Mouse (Mus musculus) midbrain, embryonic 16.5 days (tissue): Measurements from ENCODE around the gene Opa3. TPM values are rescaled to one million over a fixed set of nuclear protein-coding genes. Genes with fewer than 3 reads are reported as not detected.

ENCODE experiments used
- ATAC-seq: fragments of 200-750 bp; cut with Nextera tagmentation; 2 replicates; pipeline ENCODE4 v1.8.0; 2017; ENCODE audit warnings: moderate TSS enrichment
- H3K27ac ChIP-seq: fragments of 300-500 bp; sonication (generic); 2 replicates; pipeline ENCODE4 v1.5.1; 2014; ENCODE audit warnings: mild to moderate bottlenecking, low read length, mixed read lengths
- H3K27me3 ChIP-seq: fragments of 300-500 bp; sonication (generic); 2 replicates; pipeline ENCODE4 v1.6.1; 2014; ENCODE audit warnings: low read depth, low read length, mixed read lengths; ENCODE audit not compliant: control insufficient read depth, insufficient read depth
- H3K36me3 ChIP-seq: fragments of 300-500 bp; sonication (generic); 2 replicates; pipeline ENCODE4 v1.6.1; 2014; ENCODE audit warnings: mild to moderate bottlenecking, low read length, moderate library complexity, mixed read lengths; ENCODE audit not compliant: control insufficient read depth, insufficient read depth
- H3K4me1 ChIP-seq: fragments of 300-500 bp; sonication (generic); 2 replicates; pipeline ENCODE4 v1.6.1; 2014; ENCODE audit warnings: mild to moderate bottlenecking, low read length, mixed read lengths; ENCODE audit not compliant: control insufficient read depth, insufficient read depth
- H3K4me2 ChIP-seq: fragments of 300-500 bp; sonication (generic); 2 replicates; pipeline ENCODE4 v1.6.1; 2014; ENCODE audit warnings: mild to moderate bottlenecking, low read length, mixed read lengths
- H3K4me3 ChIP-seq: fragments of 300-500 bp; sonication (generic); 2 replicates; pipeline ENCODE4 v1.5.1; 2014; ENCODE audit warnings: low read depth, mild to moderate bottlenecking, low read length, moderate library complexity, mixed read lengths
- H3K9ac ChIP-seq: fragments of 300-500 bp; sonication (generic); 2 replicates; pipeline ENCODE4 v1.6.1; 2014; ENCODE audit warnings: low read depth, low read length, mixed read lengths
- H3K9me3 ChIP-seq: fragments of 300-500 bp; sonication (generic); replicated peaks from 2 replicates; pipeline ENCODE4 v1.6.1; 2014; ENCODE audit warnings: mild to moderate bottlenecking, low read length, mixed read lengths; ENCODE audit not compliant: control insufficient read depth, poor library complexity, severe bottlenecking
- WGBS: fragments of 180-500 bp; shearing (Covaris S2); extraction: QIAGEN DNeasy Blood & Tissue Kit; methylation state at CpG from one replicate; pipeline ENCODE4 v1.1.7; 2014; 5-methylcytosine and 5-hydroxymethylcytosine counted together
- polyA plus RNA-seq: library from polyadenylated mRNA; unstranded; fragments of >200 nt; fragmentation: Nextera tagmentation; extraction: Ambion mirVana; gene quantifications from 2 replicates; pipeline ENCODE4 v1.2.1, GENCODE M21; 2015

Gene Opa3
- polyA plus RNA-seq, 1 experiment from 2014 or later, result 36.5 TPM

DNA sequence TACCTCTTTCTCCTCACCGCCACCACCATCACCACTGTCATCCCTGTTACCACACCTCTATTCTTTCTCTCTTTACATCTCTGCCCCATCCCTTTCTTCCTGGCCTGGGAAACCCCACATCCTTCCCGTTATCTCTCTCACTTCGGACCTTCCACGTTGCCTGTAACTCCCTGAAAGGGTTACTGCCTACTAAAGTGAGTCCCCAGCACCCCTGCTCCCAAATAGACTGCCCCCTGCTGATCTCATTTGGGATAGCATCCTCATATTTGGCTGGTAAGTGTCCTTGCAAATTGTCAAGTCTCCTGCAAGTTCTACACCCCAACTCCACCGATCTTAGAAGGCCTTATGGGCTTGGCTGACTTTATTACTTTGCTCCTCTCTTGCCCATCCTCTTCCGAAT lies 31.5 kb upstream of the Opa3 start:
- H3K4me3 ChIP-seq, result no peak overlapping the region
- no peaks in the 10 kb centered on the region for H3K4me1 ChIP-seq
- H3K36me3 ChIP-seq, result peaks cover 43% of the 10 kb centered on the region
- 0 out of 2 replicates have a peak, but pooled peaks cover 2% of the 10 kb centered on the region for H3K9me3 ChIP-seq
- no peak overlapping the region for H3K27ac ChIP-seq
- no peak overlapping the region for H3K4me2 ChIP-seq
- no peak for ATAC-seq
- H3K9ac ChIP-seq, result no peak overlapping the region
- WGBS, result 70% methylated on average over 6 of the region's 6 CpGs
- no peaks in the 10 kb centered on the region for H3K27me3 ChIP-seq

DNA sequence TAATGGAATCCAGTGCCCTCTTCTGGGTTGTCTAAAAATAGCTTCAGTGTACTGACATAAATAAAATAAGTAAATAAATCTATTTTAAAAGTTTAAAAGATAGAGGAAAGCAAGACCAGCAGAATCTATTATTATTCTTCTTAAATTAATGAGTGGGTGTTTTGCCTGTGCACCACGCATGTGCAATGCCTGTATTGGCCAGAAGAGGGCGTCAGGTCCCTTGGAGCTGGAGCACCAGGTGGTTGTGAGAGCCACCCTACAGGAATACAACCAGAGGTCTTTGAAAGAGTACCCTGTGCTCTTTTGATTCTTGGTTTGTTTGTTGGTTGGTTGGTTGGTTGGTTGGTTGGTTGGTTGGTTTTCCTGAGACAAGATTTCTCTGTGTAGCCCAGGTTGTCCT lies 30.1 kb upstream of the Opa3 start:
- no peak for ATAC-seq
- peaks cover 39% of the 10 kb centered on the region for H3K36me3 ChIP-seq
- WGBS, result 21% methylated on average over 2 of the region's 2 CpGs
- no peak overlapping the region for H3K9ac ChIP-seq
- H3K9me3 ChIP-seq, result 0 out of 2 replicates have a peak, but pooled peaks cover 2% of the 10 kb centered on the region
- H3K27ac ChIP-seq, result no peak overlapping the region
- no peaks in the 10 kb centered on the region for H3K27me3 ChIP-seq
- no peak overlapping the region for H3K4me2 ChIP-seq
- H3K4me1 ChIP-seq, result no peaks in the 10 kb centered on the region
- H3K4me3 ChIP-seq, result no peak overlapping the region

DNA sequence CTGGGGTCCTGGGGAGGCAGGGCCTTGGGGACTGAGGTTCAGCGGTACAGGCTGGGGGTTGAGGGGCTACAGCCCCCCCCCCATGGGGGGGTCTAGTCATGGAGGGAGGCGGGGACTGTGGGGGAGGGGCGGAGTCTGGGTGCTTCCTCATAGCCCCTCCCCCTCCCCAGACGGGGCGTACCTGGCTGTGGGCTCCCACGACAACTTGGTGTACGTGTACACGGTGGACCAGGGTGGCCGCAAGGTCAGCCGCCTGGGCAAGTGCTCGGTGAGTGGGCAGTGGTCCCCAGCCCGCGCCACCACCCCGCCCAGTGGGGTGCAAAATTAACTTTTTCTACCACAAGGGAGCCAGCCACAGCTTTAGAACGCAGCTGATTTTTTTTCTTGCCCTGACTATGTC lies 26.5 kb upstream of the Opa3 start:
- H3K9me3 ChIP-seq, result no peaks in the 10 kb centered on the region
- H3K27ac ChIP-seq, result no peak overlapping the region
- no peak overlapping the region for H3K4me2 ChIP-seq
- no peak overlapping the region for H3K9ac ChIP-seq
- H3K4me3 ChIP-seq, result no peak overlapping the region
- no peaks in the 10 kb centered on the region for H3K4me1 ChIP-seq
- 0 out of 2 replicates have a peak, but pooled peaks have one; percentile 50 for ATAC-seq
- WGBS, result 75% methylated on average over 13 of the region's 15 CpGs
- no peaks in the 10 kb centered on the region for H3K27me3 ChIP-seq
- H3K36me3 ChIP-seq, result peaks cover 29% of the 10 kb centered on the region

DNA sequence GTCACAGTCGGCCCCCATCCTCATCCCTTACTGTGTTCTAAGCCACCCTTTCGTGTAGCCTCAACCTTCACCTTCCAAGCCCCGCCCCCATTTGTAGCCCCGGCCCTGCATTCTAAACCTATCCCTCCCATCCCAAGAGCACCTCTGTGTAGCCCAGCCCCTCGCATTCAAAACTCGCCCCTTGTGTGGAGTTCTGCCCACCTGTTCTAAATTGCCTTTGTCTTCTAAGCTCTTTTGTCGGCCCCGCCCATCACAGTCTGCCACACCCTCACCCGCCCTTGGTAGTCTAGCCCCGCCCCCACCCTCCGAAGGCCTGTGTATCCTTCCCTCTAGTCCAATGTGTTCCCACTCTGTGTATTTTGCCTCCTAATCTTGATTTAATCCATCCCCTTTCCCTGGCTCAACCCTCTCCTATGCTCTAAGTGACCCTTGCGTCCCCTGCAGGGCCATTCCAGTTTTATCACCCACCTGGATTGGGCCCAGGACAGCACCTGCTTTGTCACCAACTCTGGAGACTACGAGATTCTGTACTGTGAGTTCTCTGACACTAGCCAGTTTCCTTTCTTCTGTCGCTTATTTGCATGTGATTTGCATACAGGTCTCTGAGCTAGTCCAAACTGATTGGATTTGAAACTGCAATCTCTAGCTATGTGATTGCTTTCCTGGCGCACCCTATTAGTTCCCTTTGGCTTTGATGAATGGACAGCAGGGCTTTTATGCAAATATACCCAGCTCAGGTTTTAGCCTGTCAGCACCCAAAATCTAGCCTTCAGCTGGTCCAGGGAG lies 25.9 kb upstream of the Opa3 start:
- H3K4me1 ChIP-seq, result no peaks in the 10 kb centered on the region
- H3K9ac ChIP-seq, result no peak overlapping the region
- H3K9me3 ChIP-seq, result no peaks in the 10 kb centered on the region
- H3K27me3 ChIP-seq, result no peaks in the 10 kb centered on the region
- H3K36me3 ChIP-seq, result peaks cover 25% of the 10 kb centered on the region
- no peak overlapping the region for H3K4me2 ChIP-seq
- 63% methylated on average over 15 of the region's 15 CpGs for WGBS
- ATAC-seq, result peak; percentile 15; the same call in 1 of the 2 replicates
- H3K4me3 ChIP-seq, result no peak overlapping the region
- no peak overlapping the region for H3K27ac ChIP-seq

DNA sequence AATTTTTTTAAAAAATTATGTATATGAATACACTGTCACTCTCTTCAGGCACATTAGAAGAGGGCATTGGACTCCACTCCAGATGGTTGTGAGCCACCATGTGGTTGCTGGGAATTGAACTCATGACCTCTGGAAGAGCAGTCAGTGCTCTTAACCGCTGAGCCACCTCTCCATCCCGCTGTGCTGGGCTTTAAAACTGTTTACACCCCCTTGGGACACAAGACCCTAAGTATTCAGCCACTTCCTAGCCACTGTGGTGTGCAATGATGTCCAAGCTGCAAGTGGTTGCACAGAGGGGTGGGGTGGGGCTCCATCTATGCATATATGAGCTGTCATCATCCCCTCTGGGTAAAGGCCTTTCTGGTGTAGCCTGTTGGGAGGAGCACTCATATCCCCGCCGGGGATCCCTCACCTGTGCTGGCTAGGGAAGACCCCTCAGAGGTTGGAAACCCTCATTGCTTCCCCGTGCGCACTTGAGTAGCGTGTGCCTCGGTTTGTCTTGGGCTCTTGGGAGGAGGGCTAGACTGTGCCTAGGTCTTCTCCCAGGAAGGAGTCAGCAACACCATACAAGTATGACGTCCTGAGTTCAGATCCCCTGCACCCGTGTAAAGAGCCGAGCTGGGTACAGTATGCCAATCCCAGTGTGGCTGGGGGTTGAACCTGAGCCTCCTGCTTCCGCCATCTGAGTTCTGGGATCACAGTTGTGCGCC lies 19.8 kb upstream of the Opa3 start:
- 85% methylated on average over 13 of the region's 13 CpGs for WGBS

DNA sequence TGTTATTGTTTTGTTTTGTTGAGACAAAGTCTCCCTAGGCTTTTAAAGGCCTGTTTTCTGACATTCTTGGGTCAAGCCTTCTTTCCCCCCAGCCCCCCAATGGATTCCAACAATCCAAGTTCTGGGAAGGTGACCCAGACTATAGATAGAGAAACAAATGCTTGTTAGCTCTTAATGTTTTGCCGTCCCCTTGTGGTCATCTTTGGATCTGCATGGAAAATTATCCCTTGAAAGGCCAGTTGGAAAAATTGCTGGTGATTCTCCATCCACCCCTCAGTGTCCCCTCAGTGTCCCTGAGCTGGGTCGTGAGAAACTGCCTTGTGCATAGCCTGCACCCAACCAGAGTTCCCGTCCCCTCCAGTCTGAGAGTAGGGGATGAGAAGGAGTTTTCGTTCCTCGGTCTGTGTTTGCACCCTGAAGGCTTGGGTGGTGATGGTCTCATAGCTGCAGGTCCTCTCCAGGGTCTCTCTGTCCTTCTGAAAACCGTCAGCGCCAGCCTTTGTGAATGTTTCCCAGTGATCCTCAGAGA lies 19.1 kb upstream of the Opa3 start:
- Histone ChIP-seq H3K4me3 (no peak overlapping the region), H3K4me1 (peaks cover 5% of the 10 kb centered on the region), H3K27me3 (no peaks in the 10 kb centered on the region), H3K9me3 (no peaks in the 10 kb centered on the region), H3K36me3 (peaks cover 11% of the 10 kb centered on the region), H3K9ac (no peak overlapping the region), H3K4me2 (no peak overlapping the region), H3K27ac (no peak overlapping the region)
- no peak for ATAC-seq
- WGBS, result 53% methylated on average over 7 of the region's 7 CpGs

More for the DNA sequence above, 19.8 kb upstream of the Opa3 start:
- Histone ChIP-seq H3K4me3 (no peak overlapping the region), H3K36me3 (peaks cover 14% of the 10 kb centered on the region), H3K9ac (no peak overlapping the region), H3K4me2 (no peak overlapping the region), H3K9me3 (no peaks in the 10 kb centered on the region), H3K4me1 (peaks cover 5% of the 10 kb centered on the region), H3K27ac (no peak overlapping the region), H3K27me3 (no peaks in the 10 kb centered on the region)
- ATAC-seq, result no peak

DNA sequence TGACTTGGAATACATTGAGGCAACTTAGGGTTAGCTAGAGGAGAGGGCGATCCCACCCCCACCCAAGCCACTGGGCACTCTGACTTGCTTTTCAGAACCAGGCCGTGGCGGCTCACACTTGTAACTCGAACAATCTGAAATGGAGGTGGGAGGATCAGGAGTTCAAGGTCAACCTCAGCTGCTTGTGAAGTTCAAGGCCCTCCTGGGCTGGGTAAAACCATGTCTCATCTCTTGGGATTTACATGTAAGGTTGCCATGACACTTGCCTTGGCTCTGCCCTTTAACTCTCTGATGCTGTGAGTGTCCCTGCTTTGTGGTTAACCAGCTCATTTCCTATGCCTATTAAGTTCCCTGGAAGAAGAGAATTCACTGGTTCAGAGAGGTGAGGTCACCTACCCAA lies 18.6 kb upstream of the Opa3 start:
- Histone ChIP-seq H3K27ac (no peak overlapping the region), H3K27me3 (no peaks in the 10 kb centered on the region), H3K36me3 (peaks cover 6% of the 10 kb centered on the region), H3K9me3 (no peaks in the 10 kb centered on the region), H3K4me2 (no peak overlapping the region), H3K4me3 (no peak overlapping the region), H3K4me1 (peaks cover 5% of the 10 kb centered on the region), H3K9ac (no peak overlapping the region)
- 86% methylated on average over 4 of the region's 4 CpGs for WGBS
- ATAC-seq, result no peak

DNA sequence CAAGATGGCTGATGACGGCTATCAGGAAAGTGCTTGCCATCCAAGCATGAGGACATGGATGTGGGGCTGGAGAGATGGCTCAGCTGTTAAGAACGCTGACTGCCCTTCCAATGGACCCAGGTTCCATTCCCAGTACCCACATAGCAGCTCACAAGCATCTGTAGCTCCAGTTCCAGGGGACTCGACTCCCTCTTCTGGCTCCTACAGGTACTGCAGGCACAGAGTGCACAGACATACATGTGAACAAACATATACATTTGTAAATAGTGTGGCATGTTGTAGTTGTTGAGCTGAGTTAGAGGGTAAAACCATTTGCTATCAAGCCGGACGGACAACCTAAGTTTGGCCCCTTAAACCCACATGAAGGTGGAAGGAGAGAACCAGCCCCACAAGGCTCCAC lies 18.1 kb upstream of the Opa3 start:
- Histone ChIP-seq H3K27me3 (no peaks in the 10 kb centered on the region), H3K27ac (no peak overlapping the region), H3K4me1 (peaks cover 5% of the 10 kb centered on the region), H3K36me3 (peaks cover 2% of the 10 kb centered on the region), H3K4me3 (no peak overlapping the region), H3K9me3 (no peaks in the 10 kb centered on the region), H3K9ac (no peak overlapping the region), H3K4me2 (no peak overlapping the region)
- no peak for ATAC-seq
- 97% methylated on average over 5 of the region's 5 CpGs for WGBS
